Mouse (Mus musculus) liver, embryonic 15.5 days (tissue): ENCODE data around the gene Myo1a. TPM values are rescaled to one million over a fixed set of nuclear protein-coding genes. Genes with fewer than 3 reads are reported as not detected.

Experiments
- ATAC-seq: fragments of 200-750 bp; cut with Nextera tagmentation; 2 replicates; pipeline ENCODE4 v1.8.0; 2017; ENCODE audit warnings: moderate number of reproducible peaks, mild to moderate bottlenecking, moderate library complexity; ENCODE audit not compliant: insufficient read depth
- H3K27ac ChIP-seq: fragments of 300-500 bp; sonication (generic); replicated peaks from 2 replicates; pipeline ENCODE4 v1.5.1; 2015; ENCODE audit warnings: mild to moderate bottlenecking, inconsistent platforms
- H3K27me3 ChIP-seq: fragments of 300-500 bp; sonication (generic); 2 replicates; pipeline ENCODE4 v1.6.1; 2015; ENCODE audit warnings: mild to moderate bottlenecking, inconsistent platforms
- H3K36me3 ChIP-seq: fragments of 300-500 bp; sonication (generic); replicated peaks from 2 replicates; pipeline ENCODE4 v1.6.1; 2015; ENCODE audit warnings: moderate library complexity, mild to moderate bottlenecking, inconsistent platforms
- H3K4me1 ChIP-seq: fragments of 300-500 bp; sonication (generic); replicated peaks from 2 replicates; pipeline ENCODE4 v1.6.1; 2015; ENCODE audit warnings: inconsistent platforms
- H3K4me2 ChIP-seq: fragments of 300-500 bp; sonication (generic); 2 replicates; pipeline ENCODE4 v1.6.1; 2015; ENCODE audit warnings: moderate library complexity, mild to moderate bottlenecking, inconsistent platforms
- H3K4me3 ChIP-seq: fragments of 300-500 bp; sonication (generic); replicated peaks from 2 replicates; pipeline ENCODE4 v1.5.1; 2015; ENCODE audit warnings: mild to moderate bottlenecking, inconsistent platforms
- H3K9ac ChIP-seq: fragments of 300-500 bp; sonication (generic); 2 replicates; pipeline ENCODE4 v1.6.1; 2015; ENCODE audit warnings: moderate library complexity, mild to moderate bottlenecking, inconsistent platforms
- H3K9me3 ChIP-seq: fragments of 300-500 bp; sonication (generic); replicated peaks from 2 replicates; pipeline ENCODE4 v1.6.1; 2016; ENCODE audit warnings: inconsistent platforms
- WGBS: fragments of 180-500 bp; shearing (Covaris S2); methylation state at CpG from one replicate; pipeline ENCODE4 v1.1.7; 2015; ENCODE audit warnings: mixed read lengths; ENCODE audit not compliant: insufficient replicate concordance; 5-methylcytosine and 5-hydroxymethylcytosine counted together
- polyA plus RNA-seq: library from polyadenylated mRNA; unstranded; fragments of >200 nt; fragmentation: Nextera tagmentation; extraction: Ambion mirVana; gene quantifications from 2 replicates; pipeline ENCODE4 v1.2.1, GENCODE M21; 2015

The Myo1a gene
- polyA plus RNA-seq, 1 experiment from 2014 or later: 0.08 TPM

GRCm38 (mm10) chr10:127704293-127704692, 677 bp upstream of the Myo1a start:
- H3K9ac ChIP-seq: no peak overlapping the region
- H3K36me3 ChIP-seq: 0 out of 2 replicates have a peak, but pooled peaks cover under 1% of the 10 kb centered on the region
- H3K27me3 ChIP-seq: 0 out of 2 replicates have a peak, but pooled peaks cover 2% of the 10 kb centered on the region
- no peak overlapping the region for H3K27ac ChIP-seq
- ATAC-seq: no peak
- no peaks in the 10 kb centered on the region for H3K9me3 ChIP-seq
- 41% methylated on average over 2 of the region's 2 CpGs for WGBS
- H3K4me3 ChIP-seq: no peak overlapping the region
- no peaks in the 10 kb centered on the region; the same call in 1 of the 2 replicates for H3K4me1 ChIP-seq
- H3K4me2 ChIP-seq: no peak overlapping the region

DNA sequence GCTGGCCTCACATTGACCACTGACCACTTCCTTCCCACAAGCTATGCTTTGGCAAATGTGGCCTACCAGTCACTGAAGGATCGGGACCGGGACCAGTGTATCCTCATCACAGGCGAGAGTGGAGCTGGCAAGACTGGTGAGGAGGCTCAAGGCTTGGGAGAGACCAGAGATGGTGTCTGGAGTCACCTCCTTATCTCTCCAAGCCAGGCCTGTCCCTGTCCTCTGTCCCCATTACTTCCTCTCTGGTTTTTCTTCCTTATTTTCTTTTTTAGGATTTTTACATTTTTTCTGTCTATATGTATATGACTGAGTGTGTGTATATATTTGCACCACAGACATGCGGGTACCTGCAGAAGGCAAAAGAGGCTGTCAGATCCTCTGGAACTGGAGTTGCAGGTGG, 813 bp downstream of the Myo1a start:
- Histone ChIP-seq H3K27ac (no peak overlapping the region), H3K27me3 (0 out of 2 replicates have a peak, but pooled peaks cover 2% of the 10 kb centered on the region), H3K9ac (no peak overlapping the region), H3K36me3 (no peaks in the 10 kb centered on the region), H3K4me2 (no peak overlapping the region), H3K4me3 (no peak overlapping the region), H3K4me1 (no peaks in the 10 kb centered on the region; the same call in 1 of the 2 replicates), H3K9me3 (no peaks in the 10 kb centered on the region)
- no peak for ATAC-seq
- WGBS: 38% methylated on average over 4 of the region's 4 CpGs

DNA sequence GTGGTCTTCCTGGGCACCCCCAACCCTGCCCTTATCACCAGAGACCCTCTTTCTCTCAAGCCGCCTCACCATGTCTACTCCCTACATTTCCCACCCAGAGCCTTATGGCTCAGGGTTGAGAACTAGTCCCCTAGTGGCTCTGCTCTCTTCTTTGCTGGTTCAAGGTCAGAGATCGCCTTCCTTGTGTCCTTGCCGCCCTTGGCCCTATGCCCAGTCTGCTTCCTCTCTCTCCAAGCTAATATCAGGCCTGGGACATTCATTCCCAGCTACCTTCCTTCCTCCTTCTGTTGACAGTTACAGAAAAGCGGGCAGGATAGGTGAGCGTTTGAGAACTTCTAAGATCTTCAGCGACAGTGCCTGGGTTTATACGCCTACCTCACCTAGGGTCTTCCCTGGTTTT, 2.8 kb downstream of the Myo1a start:
- no peak for ATAC-seq
- H3K36me3 ChIP-seq: no peaks in the 10 kb centered on the region
- no peak overlapping the region for H3K4me3 ChIP-seq
- no peaks in the 10 kb centered on the region; the same call in 1 of the 2 replicates for H3K4me1 ChIP-seq
- H3K9me3 ChIP-seq: no peaks in the 10 kb centered on the region
- WGBS: 63% methylated on average over 7 of the region's 7 CpGs
- H3K27ac ChIP-seq: no peak overlapping the region
- no peak overlapping the region for H3K4me2 ChIP-seq
- H3K27me3 ChIP-seq: 0 out of 2 replicates have a peak, but pooled peaks cover 2% of the 10 kb centered on the region
- H3K9ac ChIP-seq: no peak overlapping the region

DNA sequence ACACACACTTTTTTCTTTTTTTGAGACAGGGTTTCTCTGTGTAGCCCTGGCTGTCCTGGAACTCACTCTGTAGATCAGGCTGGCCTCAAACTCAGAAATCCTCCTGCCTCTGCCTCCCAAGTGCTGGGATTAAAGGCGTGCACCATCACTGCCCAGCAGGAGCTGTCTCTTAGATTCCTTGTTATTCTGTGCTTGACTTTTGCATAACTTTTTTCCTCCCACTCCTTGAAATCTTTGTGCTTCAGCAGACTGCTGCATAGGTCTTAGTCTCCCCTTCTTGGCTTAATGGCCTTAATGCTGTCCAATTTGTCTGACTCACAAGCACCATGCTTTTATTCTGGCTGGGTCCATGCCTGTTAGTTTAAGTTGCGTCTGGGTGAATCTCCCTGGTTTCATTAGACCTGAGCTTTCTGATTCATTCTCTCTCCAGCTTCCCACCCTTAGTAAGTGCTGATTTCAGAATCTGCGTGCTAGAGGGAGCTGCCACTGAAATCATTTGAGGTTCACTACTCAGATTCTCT, 3.9 kb downstream of the Myo1a start:
- Histone ChIP-seq H3K27me3 (peaks cover 6% of the 10 kb centered on the region; the same call in 1 of the 2 replicates), H3K27ac (no peak overlapping the region), H3K9me3 (no peaks in the 10 kb centered on the region), H3K9ac (no peak overlapping the region), H3K4me3 (no peak overlapping the region), H3K4me2 (no peak overlapping the region), H3K36me3 (no peaks in the 10 kb centered on the region), H3K4me1 (no peaks in the 10 kb centered on the region; the same call in 1 of the 2 replicates)
- ATAC-seq: no peak
- 67% methylated on average over 3 of the region's 3 CpGs for WGBS

- ATAC-seq: no peak
- 69% methylated on average over 13 of the region's 13 CpGs for WGBS
- Histone ChIP-seq H3K9ac (no peak overlapping the region), H3K9me3 (no peaks in the 10 kb centered on the region), H3K4me1 (no peaks in the 10 kb centered on the region; the same call in 1 of the 2 replicates), H3K27me3 (peaks cover 6% of the 10 kb centered on the region; the same call in 1 of the 2 replicates), H3K4me3 (no peak overlapping the region), H3K4me2 (no peak overlapping the region), H3K36me3 (no peaks in the 10 kb centered on the region), H3K27ac (no peak overlapping the region)
Measured at GRCm38 (mm10) chr10:127710331-127710730, 5.4 kb downstream of the Myo1a start.

DNA sequence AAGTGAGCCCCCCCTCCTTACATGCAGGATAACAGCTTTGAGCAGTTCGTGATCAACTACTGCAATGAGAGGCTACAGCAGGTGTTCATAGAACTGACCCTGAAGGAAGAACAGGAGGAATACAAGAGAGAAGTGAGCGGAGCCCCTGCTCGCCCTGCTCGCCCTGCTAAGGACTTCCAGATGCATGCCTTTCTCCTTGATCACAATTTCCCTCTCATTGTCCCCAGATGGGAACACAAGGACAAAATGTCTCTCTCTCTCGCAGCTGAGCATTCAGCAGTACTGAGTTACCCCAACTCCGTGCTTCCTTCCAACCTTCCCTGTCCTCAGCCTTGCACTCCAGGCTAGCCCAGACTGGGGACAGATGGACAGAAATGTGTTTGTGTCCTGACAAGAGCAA, 7.8 kb downstream of the Myo1a start:
- H3K4me3 ChIP-seq: no peak overlapping the region
- H3K4me1 ChIP-seq: no peaks in the 10 kb centered on the region
- H3K9ac ChIP-seq: no peak overlapping the region
- peaks cover 6% of the 10 kb centered on the region; the same call in 1 of the 2 replicates for H3K27me3 ChIP-seq
- no peak overlapping the region for H3K4me2 ChIP-seq
- no peaks in the 10 kb centered on the region for H3K36me3 ChIP-seq
- no peaks in the 10 kb centered on the region for H3K9me3 ChIP-seq
- no peak for ATAC-seq
- WGBS: 70% methylated on average over 6 of the region's 6 CpGs
- H3K27ac ChIP-seq: no peak overlapping the region

DNA sequence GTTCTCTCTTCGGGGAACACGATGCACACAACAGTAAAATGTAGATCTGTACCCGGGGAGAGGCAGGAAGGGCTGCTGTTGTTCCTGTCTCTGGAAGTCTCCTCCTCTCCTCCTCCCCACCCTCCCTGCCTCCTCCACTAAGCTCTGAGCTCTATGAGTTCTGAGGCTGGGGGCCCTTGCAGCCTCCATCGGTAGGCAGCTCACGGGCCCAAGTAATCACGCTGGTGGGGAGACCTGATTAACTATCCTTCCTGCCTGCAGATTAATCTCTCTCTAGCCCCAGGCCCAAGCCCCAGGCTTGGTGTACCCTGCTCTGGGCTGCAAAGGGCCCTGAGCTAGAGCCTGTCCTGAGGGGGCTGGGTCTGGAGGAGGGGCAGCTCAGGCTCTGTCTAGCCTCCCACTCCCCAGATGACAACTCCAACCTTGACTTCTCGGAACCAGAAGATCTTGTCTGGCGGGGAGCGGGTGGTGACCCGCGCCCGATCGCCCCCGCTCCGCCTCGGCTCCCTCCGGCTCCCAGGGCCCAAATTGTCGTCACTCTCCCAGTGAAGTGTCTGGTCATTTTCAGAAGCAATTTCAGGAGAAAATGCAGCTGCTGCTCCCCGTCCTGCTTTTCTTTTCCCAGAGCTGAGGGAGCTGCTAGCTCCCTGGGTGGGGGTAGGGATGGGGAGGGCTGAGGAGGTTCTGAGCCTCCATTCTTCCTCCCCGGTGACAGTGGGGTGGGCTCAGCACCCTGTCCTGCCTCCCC, 16.9 kb downstream of the Myo1a start:
- Histone ChIP-seq H3K36me3 (no peaks in the 10 kb centered on the region), H3K4me2 (no peak overlapping the region; the same call in 1 of the 2 replicates), H3K27ac (no peak overlapping the region), H3K4me1 (peaks cover 34% of the 10 kb centered on the region), H3K4me3 (no peak overlapping the region), H3K27me3 (peaks cover 56% of the 10 kb centered on the region), H3K9me3 (no peaks in the 10 kb centered on the region), H3K9ac (no peak overlapping the region)
- WGBS: 22% methylated on average over 20 of the region's 20 CpGs
- no peak for ATAC-seq

DNA sequence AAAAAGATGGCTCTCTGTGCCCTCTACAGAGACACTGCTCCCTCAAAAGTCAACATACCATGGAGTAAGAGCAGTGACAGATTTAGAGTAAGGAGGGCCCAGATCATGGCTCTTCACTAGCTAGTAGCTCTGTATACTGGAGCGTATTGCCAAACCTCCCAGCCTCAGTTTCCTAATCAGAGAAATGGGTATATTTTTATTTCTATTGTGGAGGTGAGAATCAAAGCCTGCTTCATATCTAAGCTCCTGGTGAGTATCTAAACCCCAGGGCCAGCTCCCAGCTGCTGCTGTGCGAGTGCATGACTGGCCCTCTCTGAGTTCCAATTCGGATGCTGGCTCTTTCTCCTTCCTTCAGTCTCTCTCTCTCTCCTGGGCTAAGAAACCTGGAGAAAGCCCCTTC, 19.2 kb downstream of the Myo1a start, which contains the start of gene Tac2:
Gene Tac2 (plus strand): TSS at position 301 of the 400 bp plus-strand sequence.
- Histone ChIP-seq H3K9me3 (no peaks in the 10 kb centered on the region), H3K4me3 (peak within 1 kb of the TSS; percentile 21; the same call in 1 of the 2 replicates), H3K4me1 (peaks cover 53% of the 10 kb centered on the region), H3K4me2 (peak within 1 kb of the TSS; percentile 46), H3K27me3 (peaks cover 56% of the 10 kb centered on the region), H3K36me3 (no peaks in the 10 kb centered on the region), H3K9ac (no peak within 1 kb of the TSS), H3K27ac (no peak within 1 kb of the TSS)
- no peak for ATAC-seq
- WGBS: 53% methylated on average over 3 of the region's 3 CpGs

DNA sequence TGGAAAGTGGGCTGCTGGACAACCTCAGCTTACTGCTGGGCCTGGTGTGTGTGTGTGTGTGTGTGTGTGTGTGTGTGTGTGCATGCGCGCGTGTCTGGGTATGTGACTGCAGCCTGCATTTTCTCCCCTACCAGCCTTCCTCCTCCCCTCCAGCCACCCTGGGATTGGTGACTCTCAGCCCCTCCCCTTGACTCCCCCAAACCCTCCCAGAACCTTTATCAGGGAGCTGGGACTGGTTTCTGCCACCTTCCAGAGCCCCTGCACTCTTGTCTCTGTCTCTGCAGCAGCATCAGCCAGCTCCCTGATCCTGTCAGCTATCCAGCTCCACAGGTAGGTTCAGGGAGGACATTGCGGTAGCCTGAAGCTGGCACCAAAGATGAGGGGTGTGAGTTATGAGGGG, 20.2 kb downstream of the Myo1a start:
- Histone ChIP-seq H3K9ac (no peak overlapping the region), H3K4me2 (peak overlapping the region; percentile 46), H3K27ac (no peak overlapping the region), H3K9me3 (no peaks in the 10 kb centered on the region), H3K4me3 (peak overlapping the region; percentile 21; the same call in 1 of the 2 replicates), H3K4me1 (peaks cover 61% of the 10 kb centered on the region), H3K36me3 (no peaks in the 10 kb centered on the region), H3K27me3 (peaks cover 47% of the 10 kb centered on the region)
- 55% methylated on average over 4 of the region's 4 CpGs for WGBS
- peak; percentile 62 for ATAC-seq

DNA sequence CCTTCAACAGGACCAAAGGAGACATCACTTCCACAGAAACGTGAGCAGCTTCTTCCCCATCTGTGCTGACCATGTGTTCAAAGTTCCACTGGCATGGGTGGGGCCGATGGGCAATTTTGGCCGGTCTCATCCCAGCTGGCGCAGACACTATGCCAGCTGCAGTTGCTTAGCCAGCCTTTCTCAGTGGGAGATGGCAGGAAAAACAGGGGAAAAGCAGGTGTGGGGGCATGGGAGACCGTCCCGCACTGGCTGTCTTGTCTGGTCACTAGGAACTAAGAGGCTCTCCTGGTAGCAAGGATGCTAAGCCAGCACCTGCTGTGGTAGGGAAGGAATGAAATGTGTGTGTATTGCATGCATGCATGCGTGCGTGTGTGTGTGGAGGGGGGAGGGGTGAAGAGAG, 23.5 kb downstream of the Myo1a start:
- Histone ChIP-seq H3K27ac (no peak overlapping the region), H3K27me3 (peaks cover 14% of the 10 kb centered on the region), H3K4me2 (peak overlapping the region; percentile 27), H3K36me3 (no peaks in the 10 kb centered on the region), H3K4me1 (peaks cover 80% of the 10 kb centered on the region), H3K9ac (peak overlapping the region; percentile 6; the same call in 1 of the 2 replicates), H3K9me3 (no peaks in the 10 kb centered on the region), H3K4me3 (no peak overlapping the region)
- 62% methylated on average over 8 of the region's 8 CpGs for whole genome bisulfite sequencing
- ATAC-seq: no peak

DNA sequence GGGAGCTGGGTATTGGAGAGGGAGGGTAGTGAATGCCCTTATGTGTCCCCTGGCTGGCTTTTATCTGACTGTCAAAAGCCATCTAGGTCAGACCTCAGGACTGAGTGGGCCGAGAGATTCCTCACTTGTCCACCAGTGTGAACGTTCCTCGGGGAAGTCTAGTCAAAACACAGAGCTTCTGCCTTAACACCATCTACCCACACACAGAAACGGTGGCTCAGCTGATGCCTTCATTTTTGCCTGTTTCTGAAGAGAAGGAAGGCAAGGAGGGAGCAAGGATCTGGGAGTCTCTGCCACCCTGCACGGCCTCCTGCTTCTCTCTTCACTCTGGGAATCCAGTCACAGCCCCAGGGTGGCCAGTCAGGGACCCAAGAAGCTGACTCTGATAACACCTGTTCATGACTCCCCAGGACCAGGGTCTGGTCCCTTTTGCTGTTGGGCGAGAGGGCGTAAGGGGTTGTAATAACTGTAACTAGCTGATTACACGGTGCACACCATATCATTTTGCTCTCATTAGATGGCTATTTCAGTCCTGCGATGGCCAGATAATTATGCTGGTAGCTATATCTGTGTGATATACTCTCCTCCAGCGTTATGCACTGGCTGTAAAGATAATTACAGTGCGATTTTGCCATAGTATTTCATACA, 25.4 kb downstream of the Myo1a start:
- Histone ChIP-seq H3K4me2 (peak overlapping the region; percentile 54), H3K27me3 (peaks cover 5% of the 10 kb centered on the region), H3K9ac (peak overlapping the region; percentile 16; the same call in 1 of the 2 replicates), H3K9me3 (no peaks in the 10 kb centered on the region), H3K4me3 (no peak overlapping the region), H3K4me1 (peaks cover 87% of the 10 kb centered on the region), H3K27ac (peak overlapping the region; percentile 85), H3K36me3 (no peaks in the 10 kb centered on the region)
- WGBS: 22% methylated on average over 11 of the region's 11 CpGs
- ATAC-seq: peak; percentile 90
